Mouse (Mus musculus) hindbrain, embryonic 14.5 days (tissue): ENCODE data around the gene Stk40. TPM values are rescaled to one million over a fixed set of nuclear protein-coding genes. Genes with fewer than 3 reads are reported as not detected.
"Not testable (repeated sequence)": the region's sequence is repeated elsewhere in the genome, so short reads cannot be mapped to it uniquely, and the experiment has no call there.

Experiments
- ATAC-seq: fragments of 200-750 bp; cut with Nextera tagmentation; 2 replicates; pipeline ENCODE4 v1.8.0; 2017; ENCODE audit warnings: moderate number of reproducible peaks, mild to moderate bottlenecking, moderate TSS enrichment, moderate library complexity; ENCODE audit not compliant: low FRiP score
- DNase-seq: peaks from one replicate; pipeline ENCODE4 v3.0.0-alpha.2; 2015; ENCODE audit warnings: low spot score
- H3K27ac ChIP-seq: fragments of 300-500 bp; sonication (generic); 2 replicates; pipeline ENCODE4 v1.5.1; 2014; ENCODE audit warnings: mild to moderate bottlenecking, moderate library complexity
- H3K27me3 ChIP-seq: fragments of 300-500 bp; sonication (generic); 2 replicates; pipeline ENCODE4 v1.6.1; 2014; ENCODE audit warnings: mild to moderate bottlenecking, low read length, mixed read lengths; ENCODE audit not compliant: control insufficient read depth, insufficient read depth
- H3K36me3 ChIP-seq: fragments of 300-500 bp; sonication (generic); replicated peaks from 2 replicates; pipeline ENCODE4 v1.6.1; 2014; ENCODE audit not compliant: control insufficient read depth, insufficient read depth
- H3K4me1 ChIP-seq: fragments of 300-500 bp; sonication (generic); replicated peaks from 2 replicates; pipeline ENCODE4 v1.6.1; 2014; ENCODE audit warnings: antibody characterized with exemption, low read length, mixed read lengths; ENCODE audit not compliant: control insufficient read depth, insufficient read depth
- H3K4me2 ChIP-seq: fragments of 300-500 bp; sonication (generic); replicated peaks from 2 replicates; pipeline ENCODE4 v1.6.1; 2014; ENCODE audit warnings: mild to moderate bottlenecking, moderate library complexity
- H3K4me3 ChIP-seq: fragments of 300-500 bp; sonication (generic); replicated peaks from 2 replicates; pipeline ENCODE4 v1.5.1; 2014; ENCODE audit warnings: mild to moderate bottlenecking, low read length
- H3K9ac ChIP-seq: fragments of 300-500 bp; sonication (generic); 2 replicates; pipeline ENCODE4 v1.6.1; 2014
- H3K9me3 ChIP-seq: fragments of 300-500 bp; sonication (generic); 2 replicates; pipeline ENCODE4 v1.6.1; 2016; ENCODE audit warnings: low read length; ENCODE audit not compliant: control insufficient read depth
- whole genome bisulfite sequencing: fragments of 180-500 bp; shearing (Covaris S2); extraction: QIAGEN DNeasy Blood & Tissue Kit; methylation state at CpG from one replicate; pipeline ENCODE4 v1.1.7; 2014; 5-methylcytosine and 5-hydroxymethylcytosine counted together
- polyA plus RNA-seq: library from polyadenylated mRNA; unstranded; fragments of >200 nt; fragmentation: Nextera tagmentation; extraction: Ambion mirVana; gene quantifications from 2 replicates; pipeline ENCODE4 v1.2.1, GENCODE M21; 2014

The Stk40 gene
- polyA plus RNA-seq, 1 experiment from 2014 or later = 25.2 TPM

- H3K4me2 ChIP-seq, H3K4me1 ChIP-seq, DNase-seq, H3K27ac ChIP-seq, H3K9ac ChIP-seq, ATAC-seq, H3K4me3 ChIP-seq, H3K27me3 ChIP-seq, H3K9me3 ChIP-seq: not testable (repeated sequence)
- H3K36me3 ChIP-seq = peaks cover 48% of the 10 kb centered on the region
- 78% methylated on average over 8 of the region's 10 CpGs for WGBS
These were observed 61.3 kb downstream of the Stk40 start for GRCm38 (mm10) chr4:126165092-126165491.

DNA sequence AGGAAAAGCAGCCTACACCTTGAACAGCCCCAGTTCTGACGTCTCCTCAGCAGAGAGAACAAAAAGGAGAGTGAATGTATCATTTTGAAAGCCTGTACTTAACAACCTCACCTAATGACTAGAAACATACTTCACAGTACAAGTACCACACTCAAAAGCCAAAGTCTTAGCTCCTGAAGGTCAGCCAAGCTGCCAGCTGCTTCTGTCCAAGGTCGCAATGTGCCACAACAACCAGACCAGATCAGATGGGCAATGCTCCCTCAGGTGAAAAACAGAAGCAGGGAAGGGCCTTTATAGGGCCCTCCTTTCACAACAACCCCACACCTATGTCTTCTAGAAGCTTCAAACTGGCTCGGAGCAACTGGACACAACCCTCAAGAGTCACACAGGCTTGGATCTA, 62.3 kb downstream of the Stk40 start:
- H3K27me3 ChIP-seq = no peaks in the 10 kb centered on the region
- H3K4me1 ChIP-seq = peaks cover 9% of the 10 kb centered on the region; the same call in 1 of the 2 replicates
- H3K9me3 ChIP-seq = no peaks in the 10 kb centered on the region
- no peak for ATAC-seq
- no peak for DNase-seq
- H3K36me3 ChIP-seq = peaks cover 58% of the 10 kb centered on the region
- H3K27ac ChIP-seq = no peak overlapping the region
- no peak overlapping the region for H3K9ac ChIP-seq
- WGBS = 86% methylated on average over 3 of the region's 3 CpGs
- H3K4me2 ChIP-seq = no peak overlapping the region
- H3K4me3 ChIP-seq = no peak overlapping the region

GRCm38 (mm10) chr4:126168851-126169250, 65.1 kb downstream of the Stk40 start:
- Histone ChIP-seq H3K36me3 (peaks cover 86% of the 10 kb centered on the region), H3K4me2 (no peak overlapping the region), H3K4me3 (no peak overlapping the region), H3K27ac (no peak overlapping the region), H3K9me3 (no peaks in the 10 kb centered on the region), H3K27me3 (no peaks in the 10 kb centered on the region), H3K4me1 (no peaks in the 10 kb centered on the region), H3K9ac (no peak overlapping the region)
- WGBS = 91% methylated on average over 6 of the region's 6 CpGs
- no peak for DNase-seq
- no peak for ATAC-seq

- H3K4me3 ChIP-seq, ATAC-seq, H3K27ac ChIP-seq, H3K4me1 ChIP-seq, H3K9ac ChIP-seq, H3K4me2 ChIP-seq, DNase-seq, H3K27me3 ChIP-seq, H3K9me3 ChIP-seq: not testable (repeated sequence)
- H3K36me3 ChIP-seq = peaks cover 98% of the 10 kb centered on the region
- 96% methylated on average over 5 of the region's 5 CpGs for WGBS
These were observed 67.0 kb downstream of the Stk40 start for GRCm38 (mm10) chr4:126170737-126171136.

- WGBS = 93% methylated on average over 5 of the region's 5 CpGs
- no peaks in the 10 kb centered on the region for H3K4me1 ChIP-seq
- H3K27ac ChIP-seq = no peak overlapping the region
- H3K27me3 ChIP-seq = no peaks in the 10 kb centered on the region
- H3K9me3 ChIP-seq = no peaks in the 10 kb centered on the region
- H3K4me2 ChIP-seq = no peak overlapping the region
- ATAC-seq (no peak), DNase-seq (no peak)
- H3K4me3 ChIP-seq = no peak overlapping the region
- no peak overlapping the region for H3K9ac ChIP-seq
- H3K36me3 ChIP-seq = peaks cover 94% of the 10 kb centered on the region
These were observed 70.0 kb downstream of the Stk40 start for GRCm38 (mm10) chr4:126173800-126174199.

GRCm38 (mm10) chr4:126175980-126176379, 72.2 kb downstream of the Stk40 start:
- H3K4me3 ChIP-seq, H3K27me3 ChIP-seq, H3K4me1 ChIP-seq, H3K9me3 ChIP-seq, H3K27ac ChIP-seq, DNase-seq, ATAC-seq, H3K9ac ChIP-seq, H3K4me2 ChIP-seq: not testable (repeated sequence)
- H3K36me3 ChIP-seq = peaks cover 89% of the 10 kb centered on the region
- 93% methylated on average over 7 of the region's 7 CpGs for WGBS

DNA sequence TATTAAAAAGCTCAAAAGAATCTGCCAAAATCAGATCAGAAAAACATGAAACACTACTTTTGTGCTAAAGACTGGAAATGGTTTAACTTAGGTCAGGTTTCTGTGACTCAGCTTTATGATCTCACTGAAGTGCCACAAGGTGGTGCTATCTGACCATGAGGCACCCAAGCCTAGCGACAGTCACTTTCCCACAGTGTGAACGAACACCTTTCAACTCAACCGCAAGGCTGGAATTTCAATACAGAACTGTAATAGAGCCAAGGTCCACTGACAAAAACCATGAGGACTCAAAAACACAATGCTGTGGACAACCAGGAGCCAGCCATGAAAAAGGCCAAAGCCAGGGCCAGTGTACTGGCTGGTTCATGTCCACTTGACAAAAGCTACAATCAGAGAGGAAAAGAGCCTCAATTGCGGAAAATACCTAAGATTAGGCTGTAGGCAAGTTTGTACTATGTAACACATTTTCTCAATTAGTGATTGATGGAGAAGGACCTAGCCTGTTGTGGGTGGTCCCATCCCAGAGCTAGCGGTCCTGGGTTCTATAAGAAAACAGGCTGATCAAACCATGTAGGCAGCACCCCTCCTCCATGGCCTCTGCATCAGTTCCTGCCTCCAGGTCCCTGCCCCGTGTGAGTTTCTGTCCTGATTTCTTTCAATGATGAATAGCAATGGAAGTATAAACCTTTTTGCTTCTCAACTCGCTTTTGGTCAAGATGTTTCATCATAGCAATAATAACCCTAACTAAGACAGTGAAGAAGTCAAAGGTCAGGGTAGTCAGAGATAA, 77.6 kb downstream of the Stk40 start:
- Histone ChIP-seq H3K4me3 (no peak overlapping the region), H3K9ac (no peak overlapping the region), H3K9me3 (no peaks in the 10 kb centered on the region), H3K27me3 (no peaks in the 10 kb centered on the region), H3K4me2 (no peak overlapping the region), H3K27ac (no peak overlapping the region), H3K36me3 (peaks cover 60% of the 10 kb centered on the region), H3K4me1 (no peaks in the 10 kb centered on the region)
- ATAC-seq = no peak
- 62% methylated on average over 7 of the region's 7 CpGs for WGBS
- DNase-seq = peak; percentile 72

GRCm38 (mm10) chr4:126183034-126183433, 79.3 kb downstream of the Stk40 start:
- WGBS = 92% methylated on average over 5 of the region's 5 CpGs
- DNase-seq (no peak), ATAC-seq (no peak)
- Histone ChIP-seq H3K9ac (no peak overlapping the region), H3K27me3 (no peaks in the 10 kb centered on the region), H3K4me1 (no peaks in the 10 kb centered on the region), H3K36me3 (peaks cover 47% of the 10 kb centered on the region), H3K4me2 (no peak overlapping the region), H3K9me3 (no peaks in the 10 kb centered on the region), H3K4me3 (no peak overlapping the region), H3K27ac (no peak overlapping the region)

- ATAC-seq (no peak), DNase-seq (no peak)
- no peak overlapping the region for H3K4me2 ChIP-seq
- H3K9ac ChIP-seq = no peak overlapping the region
- no peak overlapping the region for H3K4me3 ChIP-seq
- H3K27me3 ChIP-seq = no peaks in the 10 kb centered on the region
- 98% methylated on average over 3 of the region's 3 CpGs for WGBS
- no peaks in the 10 kb centered on the region for H3K9me3 ChIP-seq
- H3K36me3 ChIP-seq = peaks cover 29% of the 10 kb centered on the region
- H3K4me1 ChIP-seq = no peaks in the 10 kb centered on the region
- no peak overlapping the region for H3K27ac ChIP-seq
These were observed 83.3 kb downstream of the Stk40 start for GRCm38 (mm10) chr4:126187096-126187495.
